Mouse (Mus musculus): Measurements from ENCODE around the gene Olfr603.
"Not testable (repeated sequence)": the region's sequence is repeated elsewhere in the genome, so short reads cannot be mapped to it uniquely, and the experiment has no call there.

DNA sequence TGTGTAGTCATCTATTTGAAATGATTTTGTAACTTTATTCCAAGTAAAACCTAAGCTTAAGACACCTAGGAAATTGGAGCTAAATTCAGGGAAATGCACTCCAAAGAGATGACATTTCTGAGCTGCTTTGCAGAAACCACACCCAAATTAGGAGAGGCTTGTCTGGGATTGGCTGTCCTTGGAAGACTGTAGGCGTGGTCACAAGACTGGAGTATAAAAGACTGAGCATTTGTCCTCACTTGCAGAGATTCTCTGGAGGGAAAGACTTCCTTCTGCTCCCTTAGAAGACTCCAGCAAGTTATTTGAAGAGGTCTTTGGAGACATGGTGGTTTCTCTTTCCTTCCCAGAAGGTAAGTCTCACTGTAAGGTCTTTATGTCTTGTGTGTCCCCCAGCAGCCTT lies 28.8 kb upstream of the Olfr603 start, which contains the start of gene Usp17lc:
- TF ChIP-seq CTCF, EP300 (IDR thresholded peaks at IDR 0.05; ENCODE audit: low read depth): not testable (repeated sequence)

Measured in liver, embryonic 14.5 days (tissue).